Mouse (Mus musculus) kidney, postnatal 0 days (tissue): ENCODE measurements around the gene Cbx1. TPM values are rescaled to one million over a fixed set of nuclear protein-coding genes. Genes with fewer than 3 reads are reported as not detected.

Experiments
- ATAC-seq: fragments of 200-750 bp; cut with Nextera tagmentation; replicated peaks from 2 replicates; pipeline ENCODE4 v1.8.0; 2017; ENCODE audit warnings: low read depth, moderate number of reproducible peaks, moderate TSS enrichment, moderate library complexity; ENCODE audit not compliant: low FRiP score
- DNase-seq: peaks from one replicate; pipeline ENCODE4 v3.0.0-alpha.2; 2016; ENCODE audit warnings: low spot score
- H3K27ac ChIP-seq: fragments of 300-500 bp; sonication (generic); 2 replicates; pipeline ENCODE4 v1.5.1; 2014; ENCODE audit warnings: mild to moderate bottlenecking
- H3K27me3 ChIP-seq: fragments of 300-500 bp; sonication (generic); 2 replicates; pipeline ENCODE4 v1.6.1; 2014; ENCODE audit warnings: low read length, mixed read lengths; ENCODE audit not compliant: insufficient read depth
- H3K36me3 ChIP-seq: fragments of 300-500 bp; sonication (generic); 2 replicates; pipeline ENCODE4 v1.6.1; 2014; ENCODE audit warnings: low read length, mixed read lengths; ENCODE audit not compliant: insufficient read depth
- H3K4me1 ChIP-seq: fragments of 300-500 bp; sonication (generic); replicated peaks from 2 replicates; pipeline ENCODE4 v1.6.1; 2014; ENCODE audit warnings: antibody characterized with exemption, low read length, mixed read lengths; ENCODE audit not compliant: insufficient read depth
- H3K4me2 ChIP-seq: fragments of 300-500 bp; sonication (generic); 2 replicates; pipeline ENCODE4 v1.6.1; 2014; ENCODE audit warnings: mild to moderate bottlenecking, low read length, moderate library complexity, mixed read lengths
- H3K4me3 ChIP-seq: fragments of 300-500 bp; sonication (generic); replicated peaks from 2 replicates; pipeline ENCODE4 v1.5.1; 2014; ENCODE audit warnings: low read depth, low read length
- H3K9ac ChIP-seq: fragments of 300-500 bp; sonication (generic); 2 replicates; pipeline ENCODE4 v1.6.1; 2014; ENCODE audit warnings: low read depth, low read length
- H3K9me3 ChIP-seq: fragments of 300-500 bp; sonication (generic); replicated peaks from 2 replicates; pipeline ENCODE4 v1.6.1; 2016; ENCODE audit warnings: low read length, inconsistent platforms, mixed read lengths
- CTCF ChIP-seq: IDR thresholded peaks from 2 replicates; pipeline ENCODE4 v1.5.1; 2016; ENCODE audit warnings: antibody characterized with exemption, low read depth, mild to moderate bottlenecking, moderate library complexity
- WGBS: fragments of 180-500 bp; shearing (Covaris S2); extraction: QIAGEN DNeasy Blood & Tissue Kit; methylation state at CpG from one replicate; pipeline ENCODE4 v1.1.7; 2014; 5-methylcytosine and 5-hydroxymethylcytosine counted together
- polyA plus RNA-seq: library from polyadenylated mRNA; unstranded; fragments of >200 nt; fragmentation: Nextera tagmentation; extraction: Ambion mirVana; gene quantifications from 2 replicates; pipeline ENCODE4 v1.2.1, GENCODE M21; 2015

The Cbx1 gene
- polyA plus RNA-seq, 1 experiment from 2014 or later, result 101 TPM

DNA sequence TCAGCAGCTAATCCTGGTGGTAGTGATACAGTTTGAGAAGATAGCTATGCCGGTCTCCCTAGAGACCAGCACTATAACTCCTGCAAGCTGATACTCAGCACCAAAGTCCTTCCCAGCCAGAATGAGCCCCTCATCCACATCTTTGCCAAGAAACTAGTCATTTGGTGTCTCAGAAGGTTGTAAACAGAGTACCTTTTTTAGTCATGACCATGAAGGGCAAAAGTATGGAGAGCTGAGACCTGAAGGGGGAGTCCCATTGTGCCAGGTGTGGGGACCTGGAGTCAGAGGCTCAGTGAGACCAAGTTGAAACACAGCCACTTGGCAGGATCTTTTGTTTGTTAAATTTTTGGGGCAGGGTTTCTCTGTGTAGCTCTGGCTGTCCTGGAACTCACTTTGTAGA, 45.2 kb downstream of the Cbx1 start:
- TF ChIP-seq CTCF, result no peak
- no peaks in the 10 kb centered on the region for H3K36me3 ChIP-seq
- H3K27me3 ChIP-seq, result no peaks in the 10 kb centered on the region
- no peak for ATAC-seq
- no peak overlapping the region for H3K4me2 ChIP-seq
- H3K4me3 ChIP-seq, result no peak overlapping the region
- H3K27ac ChIP-seq, result no peak overlapping the region
- H3K9me3 ChIP-seq, result no peaks in the 10 kb centered on the region
- peaks cover 4% of the 10 kb centered on the region; the same call in 1 of the 2 replicates for H3K4me1 ChIP-seq
- WGBS, result 79% methylated on average over 1 of the region's 1 CpGs
- DNase-seq, result no peak
- H3K9ac ChIP-seq, result no peak overlapping the region

DNA sequence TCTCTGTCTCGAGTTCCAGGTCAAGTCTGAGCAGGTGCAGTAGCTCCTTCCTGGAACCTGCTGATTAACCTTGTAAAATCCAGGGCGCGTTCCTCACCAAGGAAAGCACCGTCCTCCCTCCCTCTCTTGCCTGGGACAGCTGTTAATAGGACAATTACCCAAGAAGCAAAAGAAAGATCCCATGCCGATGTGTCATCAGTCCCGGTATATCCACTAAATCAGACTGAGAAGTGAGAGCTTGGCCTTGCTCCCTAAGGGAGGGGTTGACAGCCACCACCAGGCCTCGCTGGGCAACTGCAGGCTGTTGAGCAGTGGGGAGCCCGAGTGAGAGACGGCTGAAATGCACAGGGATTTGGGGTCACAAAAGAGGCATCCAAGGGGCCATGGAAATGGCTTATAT, 48.4 kb downstream of the Cbx1 start:
- Histone ChIP-seq H3K9me3 (no peaks in the 10 kb centered on the region), H3K9ac (no peak overlapping the region), H3K27ac (no peak overlapping the region), H3K27me3 (no peaks in the 10 kb centered on the region), H3K36me3 (no peaks in the 10 kb centered on the region), H3K4me3 (no peak overlapping the region), H3K4me1 (no peaks in the 10 kb centered on the region), H3K4me2 (no peak overlapping the region)
- 25% methylated on average over 9 of the region's 9 CpGs for WGBS
- TF ChIP-seq CTCF, result peak; percentile 67
- ATAC-seq, result no peak
- DNase-seq, result peak; percentile 50

DNA sequence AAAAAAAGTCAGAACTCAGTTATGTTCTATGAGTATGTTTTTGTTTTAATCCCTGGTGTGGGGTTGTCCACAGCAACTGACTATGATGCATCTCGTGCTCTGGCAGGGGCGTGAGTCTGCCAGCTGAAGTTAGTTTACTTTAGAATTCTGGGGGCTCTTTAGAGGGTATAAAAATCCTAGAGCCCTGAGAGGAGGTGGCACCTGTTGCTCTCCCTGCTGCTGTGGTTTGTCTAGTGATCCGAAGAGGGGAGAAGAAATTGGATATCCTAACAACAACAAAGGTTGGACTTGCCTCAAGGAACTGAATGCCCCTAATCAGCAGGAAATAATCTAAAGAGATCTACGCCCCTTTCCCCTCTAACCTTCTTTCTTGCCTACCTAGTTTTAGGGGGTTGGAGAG, 49.4 kb downstream of the Cbx1 start:
- H3K27ac ChIP-seq, result no peak overlapping the region
- H3K9me3 ChIP-seq, result no peaks in the 10 kb centered on the region
- no peaks in the 10 kb centered on the region for H3K27me3 ChIP-seq
- H3K4me3 ChIP-seq, result no peak overlapping the region
- 33% methylated on average over 4 of the region's 4 CpGs for WGBS
- no peak overlapping the region for H3K9ac ChIP-seq
- H3K4me2 ChIP-seq, result no peak overlapping the region
- TF ChIP-seq CTCF, result no peak
- H3K36me3 ChIP-seq, result no peaks in the 10 kb centered on the region
- no peaks in the 10 kb centered on the region for H3K4me1 ChIP-seq
- ATAC-seq (no peak), DNase-seq (peak; percentile 19)

DNA sequence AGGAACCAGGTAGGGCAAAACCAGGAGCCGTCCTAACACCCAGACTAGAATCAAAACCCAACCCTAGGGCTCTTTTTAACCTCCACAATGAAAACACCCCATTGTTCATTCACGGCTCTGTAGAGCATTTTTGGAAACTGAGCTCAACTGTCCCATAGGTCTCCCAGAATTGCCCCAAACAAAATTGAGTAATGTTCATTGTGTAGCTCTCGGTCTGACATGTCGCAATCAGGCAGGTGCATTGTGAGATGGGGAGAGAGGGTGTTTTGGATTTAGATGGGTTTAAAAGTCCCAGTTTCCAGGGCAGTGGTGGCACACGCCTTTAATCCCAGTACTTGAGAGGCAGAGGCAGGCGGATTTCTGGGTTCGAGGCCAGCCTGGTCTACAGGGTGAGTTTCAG, 50.5 kb downstream of the Cbx1 start:
- H3K27ac ChIP-seq, result no peak overlapping the region

DNA sequence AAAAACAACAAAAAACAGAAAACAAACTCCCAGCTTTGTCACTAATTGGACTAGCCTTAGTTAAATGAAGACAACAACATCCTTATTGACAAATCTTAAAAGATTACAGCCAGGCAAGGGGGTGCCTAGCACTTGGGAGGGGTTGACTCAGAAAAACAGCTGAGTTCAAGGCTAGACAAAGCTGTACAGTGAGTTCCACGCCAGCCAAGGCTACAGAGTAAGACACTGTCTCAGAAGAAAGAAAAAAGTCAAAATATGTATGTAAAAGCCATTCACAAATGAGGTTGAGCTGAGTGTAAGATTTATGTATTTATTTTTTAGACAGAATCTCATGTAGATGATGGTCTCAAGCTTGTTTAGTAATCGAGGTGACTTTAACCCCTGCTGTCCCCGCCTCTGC, 51.0 kb downstream of the Cbx1 start:
- Histone ChIP-seq H3K27ac (no peak overlapping the region), H3K9me3 (no peaks in the 10 kb centered on the region), H3K4me1 (no peaks in the 10 kb centered on the region), H3K4me2 (no peak overlapping the region), H3K36me3 (no peaks in the 10 kb centered on the region), H3K27me3 (no peaks in the 10 kb centered on the region), H3K9ac (peak overlapping the region; percentile 19; the same call in 1 of the 2 replicates), H3K4me3 (no peak overlapping the region)
- TF ChIP-seq CTCF, result no peak
- 69% methylated on average over 3 of the region's 3 CpGs for WGBS
- no peak for ATAC-seq
- DNase-seq, result no peak

More for the DNA sequence above, 50.5 kb downstream of the Cbx1 start:
- DNase-seq (no peak), ATAC-seq (no peak)
- no peaks in the 10 kb centered on the region for H3K4me1 ChIP-seq
- H3K9ac ChIP-seq, result no peak overlapping the region
- no peak overlapping the region for H3K4me3 ChIP-seq
- 83% methylated on average over 7 of the region's 7 CpGs for WGBS
- no peaks in the 10 kb centered on the region for H3K27me3 ChIP-seq
- TF ChIP-seq CTCF, result no peak
- H3K9me3 ChIP-seq, result no peaks in the 10 kb centered on the region
- H3K36me3 ChIP-seq, result no peaks in the 10 kb centered on the region
- no peak overlapping the region for H3K4me2 ChIP-seq

DNA sequence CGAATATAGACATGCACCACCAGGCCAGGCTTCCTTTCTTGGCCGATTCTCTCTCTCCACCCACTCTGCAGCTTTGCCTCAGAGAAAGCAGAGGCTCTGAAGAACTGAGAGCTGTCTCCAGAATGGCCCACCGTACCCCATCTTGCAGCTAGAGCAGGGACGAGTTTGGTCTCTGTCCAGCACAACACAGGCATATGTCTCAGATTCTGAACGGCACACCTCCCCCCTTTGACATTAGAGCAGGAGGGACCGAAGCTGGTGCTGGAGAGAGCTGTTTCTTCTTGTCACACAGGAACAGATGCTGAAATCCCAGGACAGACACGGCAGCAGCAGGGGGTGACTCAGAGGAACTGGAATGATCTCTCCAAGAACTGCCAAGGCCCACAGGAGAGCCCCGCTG, 51.4 kb downstream of the Cbx1 start:
- no peak for ATAC-seq
- WGBS, result 34% methylated on average over 8 of the region's 8 CpGs
- no peaks in the 10 kb centered on the region for H3K4me1 ChIP-seq
- no peak overlapping the region for H3K4me2 ChIP-seq
- H3K36me3 ChIP-seq, result no peaks in the 10 kb centered on the region
- no peak overlapping the region for H3K4me3 ChIP-seq
- H3K9ac ChIP-seq, result peak overlapping the region; percentile 19; the same call in 1 of the 2 replicates
- H3K27me3 ChIP-seq, result no peaks in the 10 kb centered on the region
- no peaks in the 10 kb centered on the region for H3K9me3 ChIP-seq
- TF ChIP-seq CTCF, result no peak
- no peak overlapping the region for H3K27ac ChIP-seq
- no peak for DNase-seq

DNA sequence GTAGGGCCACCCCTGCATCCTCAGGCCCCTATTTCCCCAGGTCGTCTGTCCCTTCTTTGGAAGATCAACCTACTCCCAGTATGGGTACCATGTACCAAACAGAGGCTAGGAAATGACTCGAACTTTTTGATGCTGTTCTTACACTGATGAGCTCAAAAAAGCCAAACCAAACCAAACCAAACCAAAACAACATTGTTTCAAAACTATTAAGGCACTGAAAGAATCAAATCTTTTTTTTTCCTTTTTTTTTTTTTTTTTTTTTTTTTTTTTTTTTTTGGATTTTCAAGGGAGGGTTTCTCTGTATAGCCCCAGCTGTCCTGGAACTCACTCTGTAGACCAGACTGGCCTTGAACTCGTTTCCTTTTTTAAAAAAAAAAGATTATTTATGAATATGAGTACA, 54.7 kb downstream of the Cbx1 start:
- no peaks in the 10 kb centered on the region for H3K36me3 ChIP-seq
- no peaks in the 10 kb centered on the region for H3K9me3 ChIP-seq
- no peak for ATAC-seq
- no peak for TF ChIP-seq CTCF
- no peak overlapping the region for H3K4me2 ChIP-seq
- H3K4me1 ChIP-seq, result no peaks in the 10 kb centered on the region
- no peaks in the 10 kb centered on the region for H3K27me3 ChIP-seq
- H3K9ac ChIP-seq, result no peak overlapping the region
- H3K4me3 ChIP-seq, result no peak overlapping the region
- WGBS, result 53% methylated on average over 3 of the region's 3 CpGs
- no peak for DNase-seq
- H3K27ac ChIP-seq, result no peak overlapping the region
